Mouse (Mus musculus) hindbrain, postnatal 0 days (tissue): ENCODE data around the gene Ciao2b. TPM values are rescaled to one million over a fixed set of nuclear protein-coding genes. Genes with fewer than 3 reads are reported as not detected.

ENCODE experiments used
- ATAC-seq: fragments of 200-750 bp; cut with Nextera tagmentation; 2 replicates; pipeline ENCODE4 v1.8.0; 2017; ENCODE audit warnings: mild to moderate bottlenecking, moderate TSS enrichment, moderate library complexity
- DNase-seq: peaks from one replicate; pipeline ENCODE4 v3.0.0-alpha.2; 2015; ENCODE audit warnings: low spot score
- H3K27ac ChIP-seq: fragments of 300-500 bp; sonication (generic); 2 replicates; pipeline ENCODE4 v1.5.1; 2014; ENCODE audit warnings: mild to moderate bottlenecking
- H3K27me3 ChIP-seq: fragments of 300-500 bp; sonication (generic); 2 replicates; pipeline ENCODE4 v1.6.1; 2014; ENCODE audit warnings: low read length, mixed read lengths; ENCODE audit not compliant: insufficient read depth
- H3K36me3 ChIP-seq: fragments of 300-500 bp; sonication (generic); 2 replicates; pipeline ENCODE4 v1.6.1; 2014; ENCODE audit warnings: low read length, mixed read lengths; ENCODE audit not compliant: insufficient read depth
- H3K4me1 ChIP-seq: fragments of 300-500 bp; sonication (generic); 2 replicates; pipeline ENCODE4 v1.6.1; 2014; ENCODE audit warnings: antibody characterized with exemption, low read length, mixed read lengths; ENCODE audit not compliant: insufficient read depth
- H3K4me2 ChIP-seq: fragments of 300-500 bp; sonication (generic); 2 replicates; pipeline ENCODE4 v1.6.1; 2014; ENCODE audit warnings: low read depth, mild to moderate bottlenecking, low read length, moderate library complexity, mixed read lengths
- H3K4me3 ChIP-seq: fragments of 300-500 bp; sonication (generic); 2 replicates; pipeline ENCODE4 v1.5.1; 2014; ENCODE audit warnings: low read length
- H3K9ac ChIP-seq: fragments of 300-500 bp; sonication (generic); replicated peaks from 2 replicates; pipeline ENCODE4 v1.6.1; 2014; ENCODE audit warnings: mild to moderate bottlenecking, low read length, moderate library complexity, mixed read lengths
- H3K9me3 ChIP-seq: fragments of 300-500 bp; sonication (generic); 2 replicates; pipeline ENCODE4 v1.6.1; 2016; ENCODE audit warnings: low read length, mixed read lengths
- CTCF ChIP-seq: IDR thresholded peaks from 2 replicates; pipeline ENCODE4 v1.5.1; 2016; ENCODE audit warnings: antibody characterized with exemption, control low read depth, low read depth
- WGBS: fragments of 180-500 bp; shearing (Covaris S2); extraction: QIAGEN DNeasy Blood & Tissue Kit; methylation state at CpG from one replicate; pipeline ENCODE4 v1.1.7; 2014; 5-methylcytosine and 5-hydroxymethylcytosine counted together
- polyA plus RNA-seq: library from polyadenylated mRNA; unstranded; fragments of >200 nt; fragmentation: Nextera tagmentation; extraction: Ambion mirVana; gene quantifications from 2 replicates; pipeline ENCODE4 v1.2.1, GENCODE M21; 2015
- total RNA-seq: library from RNA; depleted of rRNA; stranded (reverse); fragments of >200 nt; gene quantifications from 2 replicates; pipeline ENCODE4 v1.2.3, GENCODE M21; 2014

Gene Ciao2b
- total and polyA plus RNA-seq, 2 experiments from 2014 or later = 73.6 to 104 TPM

DNA sequence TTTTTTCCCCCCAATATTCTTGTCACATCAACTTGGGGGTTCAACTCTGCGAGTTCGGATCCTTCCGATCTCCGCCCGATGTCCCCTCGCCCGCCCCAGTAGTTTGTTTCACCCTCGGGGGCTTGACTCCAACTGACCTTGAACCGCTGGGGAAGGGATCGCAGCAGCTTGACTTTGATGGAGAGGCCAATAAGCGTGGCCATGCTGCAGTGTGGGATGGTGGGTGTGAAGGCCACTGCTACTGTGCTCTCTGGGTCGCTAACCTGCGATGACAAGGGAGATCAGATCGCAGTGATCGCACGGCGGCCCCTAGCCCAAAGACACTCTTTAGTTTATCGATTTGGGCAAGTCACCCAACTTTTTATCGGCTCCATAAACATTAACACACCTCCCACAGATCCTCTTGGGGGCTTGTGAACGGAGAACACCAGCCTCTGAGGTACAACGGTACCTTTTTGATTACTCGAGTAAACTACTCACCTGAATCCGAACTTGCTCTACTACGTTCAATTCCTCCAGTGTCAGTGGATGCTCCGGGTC is 864 bp downstream of the Ciao2b start:
- no peak for ATAC-seq
- Histone ChIP-seq H3K9ac (peak overlapping the region; percentile 82), H3K4me2 (peak overlapping the region; percentile 71), H3K27me3 (no peaks in the 10 kb centered on the region), H3K36me3 (peaks cover under 1% of the 10 kb centered on the region; the same call in 1 of the 2 replicates), H3K4me1 (peaks cover 16% of the 10 kb centered on the region), H3K9me3 (no peaks in the 10 kb centered on the region), H3K4me3 (peak overlapping the region; percentile 89), H3K27ac (peak overlapping the region; percentile 80; the same call in 1 of the 2 replicates)
- WGBS = 10% methylated on average over 25 of the region's 25 CpGs
- TF ChIP-seq CTCF = no peak
- DNase-seq = no peak

DNA sequence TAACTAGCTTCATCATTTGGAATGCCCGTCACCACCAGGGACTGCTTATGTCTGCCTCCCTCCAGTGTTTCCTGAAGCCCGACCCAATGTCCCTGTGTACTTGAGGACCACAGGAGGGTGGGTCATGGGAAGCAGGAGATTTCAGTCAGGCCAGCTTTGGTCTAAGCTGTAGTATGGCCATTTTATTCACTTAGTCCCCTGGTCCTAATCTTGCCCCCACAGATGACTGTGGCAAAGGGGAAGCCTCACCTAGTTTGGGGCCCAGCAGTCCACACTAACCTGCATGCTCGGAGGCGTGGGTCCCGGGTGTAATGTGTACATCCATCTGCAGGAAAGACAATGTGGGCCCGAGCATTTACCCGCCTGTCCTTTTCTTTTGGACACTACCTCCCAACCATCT is 1.5 kb downstream of the Ciao2b start:
- peak overlapping the region; percentile 71 for H3K4me2 ChIP-seq
- ATAC-seq = no peak
- 0 out of 2 replicates have a peak overlapping the region, but pooled peaks have one; percentile 82 for H3K9ac ChIP-seq
- no peak for TF ChIP-seq CTCF
- peaks cover 16% of the 10 kb centered on the region for H3K4me1 ChIP-seq
- WGBS = 88% methylated on average over 7 of the region's 7 CpGs
- H3K4me3 ChIP-seq = no peak overlapping the region
- no peak for DNase-seq
- no peak overlapping the region for H3K27ac ChIP-seq
- no peaks in the 10 kb centered on the region for H3K9me3 ChIP-seq
- H3K27me3 ChIP-seq = no peaks in the 10 kb centered on the region
- H3K36me3 ChIP-seq = peaks cover 6% of the 10 kb centered on the region; the same call in 1 of the 2 replicates

DNA sequence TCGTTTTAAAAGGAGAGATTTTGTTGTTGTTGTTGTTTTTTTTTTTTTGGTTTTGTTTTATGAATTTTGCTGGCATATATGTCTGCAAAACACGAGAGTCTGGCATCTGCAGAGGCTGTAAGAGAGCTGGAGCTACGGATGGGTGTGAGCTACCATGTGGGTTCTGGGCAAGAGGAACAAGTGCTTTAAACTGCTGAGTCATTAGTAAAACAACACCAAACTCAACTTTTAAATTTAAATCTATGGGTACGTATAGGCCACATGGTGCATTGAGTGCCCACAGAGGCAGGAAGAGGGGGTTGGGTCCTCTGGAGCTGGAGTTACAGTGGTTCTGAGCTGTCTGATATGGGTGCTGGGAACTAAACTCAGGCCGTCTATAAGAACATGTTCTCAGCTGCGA is 3.8 kb downstream of the Ciao2b start:
- Histone ChIP-seq H3K9me3 (no peaks in the 10 kb centered on the region), H3K27me3 (no peaks in the 10 kb centered on the region), H3K9ac (no peak overlapping the region), H3K4me3 (no peak overlapping the region), H3K27ac (no peak overlapping the region), H3K36me3 (peaks cover 6% of the 10 kb centered on the region; the same call in 1 of the 2 replicates), H3K4me1 (peaks cover 16% of the 10 kb centered on the region), H3K4me2 (no peak overlapping the region)
- no peak for ATAC-seq
- no peak for DNase-seq
- 90% methylated on average over 6 of the region's 6 CpGs for WGBS
- no peak for TF ChIP-seq CTCF

DNA sequence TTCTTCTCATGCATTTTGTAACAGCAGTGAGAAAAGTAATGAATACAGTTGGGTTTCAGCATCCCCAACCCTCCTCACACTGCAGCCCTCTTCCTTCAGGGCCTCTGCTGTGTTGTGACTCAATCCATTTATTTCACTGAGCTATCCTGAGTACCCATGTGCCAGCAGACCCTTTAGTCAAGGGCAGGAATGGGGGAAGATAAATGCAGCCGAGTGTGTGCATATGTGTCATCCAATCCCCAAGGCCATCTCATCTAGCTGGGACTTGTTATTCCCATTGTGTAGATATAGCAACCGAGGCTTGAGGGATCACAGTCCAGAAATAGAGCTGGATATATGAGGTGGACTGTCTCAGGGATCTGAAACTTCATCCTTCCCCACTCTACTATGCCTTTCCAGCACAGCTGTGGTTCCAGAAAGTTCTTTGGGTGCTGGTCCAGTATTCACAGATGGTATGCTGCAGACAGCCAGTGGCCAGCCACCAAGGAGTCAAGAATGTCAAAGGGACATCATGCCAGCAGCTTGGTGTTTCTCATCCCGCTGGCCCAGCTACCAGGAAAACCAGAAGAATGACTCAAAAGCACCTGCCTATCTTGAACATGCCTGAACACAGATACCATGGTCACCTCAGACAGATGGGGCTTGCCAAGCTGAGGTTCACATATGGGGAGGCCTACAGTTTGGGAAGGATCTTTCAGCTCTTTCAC is 6.6 kb downstream of the Ciao2b start:
- no peaks in the 10 kb centered on the region for H3K9me3 ChIP-seq
- peaks cover 6% of the 10 kb centered on the region; the same call in 1 of the 2 replicates for H3K36me3 ChIP-seq
- H3K9ac ChIP-seq = no peak overlapping the region
- ATAC-seq (no peak), DNase-seq (no peak)
- no peak overlapping the region for H3K4me2 ChIP-seq
- WGBS = 94% methylated on average over 3 of the region's 3 CpGs
- no peak overlapping the region for H3K27ac ChIP-seq
- peaks cover 3% of the 10 kb centered on the region for H3K4me1 ChIP-seq
- no peaks in the 10 kb centered on the region for H3K27me3 ChIP-seq
- no peak overlapping the region for H3K4me3 ChIP-seq
- no peak for TF ChIP-seq CTCF

DNA sequence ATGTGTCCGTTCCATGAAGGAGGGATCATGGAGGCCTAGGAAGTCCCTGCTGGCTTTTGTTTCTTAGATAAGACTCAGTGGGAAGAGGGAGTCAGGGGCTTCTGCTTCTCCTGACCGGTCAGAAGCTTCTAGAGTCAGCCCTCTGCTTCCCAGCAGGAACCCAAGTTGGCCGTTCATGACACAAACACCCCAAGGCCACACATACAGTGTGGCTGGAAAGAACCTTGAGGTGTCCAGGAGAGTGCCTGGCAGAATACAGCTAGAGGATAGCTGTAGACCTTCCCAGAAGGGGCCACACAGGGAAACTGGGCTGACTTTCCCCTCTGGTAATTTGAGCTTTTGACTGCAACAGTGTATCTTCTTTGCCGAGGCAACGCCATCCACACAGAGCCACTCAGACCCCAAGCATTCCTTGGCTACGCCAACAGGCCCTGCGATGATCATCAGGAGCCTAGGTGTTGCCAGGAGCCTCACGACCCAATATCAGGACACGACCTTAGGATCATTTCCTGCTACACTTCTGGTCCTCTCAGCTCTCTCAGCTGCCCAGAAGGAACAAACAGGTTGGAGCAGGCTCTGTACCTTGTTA is 8.5 kb downstream of the Ciao2b start:
- Histone ChIP-seq H3K27ac (no peak overlapping the region), H3K9ac (no peak overlapping the region), H3K9me3 (no peaks in the 10 kb centered on the region), H3K4me1 (peaks cover 3% of the 10 kb centered on the region), H3K4me3 (no peak overlapping the region), H3K36me3 (peaks cover 6% of the 10 kb centered on the region; the same call in 1 of the 2 replicates), H3K4me2 (no peak overlapping the region), H3K27me3 (no peaks in the 10 kb centered on the region)
- no peak for ATAC-seq
- 72% methylated on average over 9 of the region's 9 CpGs for WGBS
- no peak for DNase-seq
- no peak for TF ChIP-seq CTCF

DNA sequence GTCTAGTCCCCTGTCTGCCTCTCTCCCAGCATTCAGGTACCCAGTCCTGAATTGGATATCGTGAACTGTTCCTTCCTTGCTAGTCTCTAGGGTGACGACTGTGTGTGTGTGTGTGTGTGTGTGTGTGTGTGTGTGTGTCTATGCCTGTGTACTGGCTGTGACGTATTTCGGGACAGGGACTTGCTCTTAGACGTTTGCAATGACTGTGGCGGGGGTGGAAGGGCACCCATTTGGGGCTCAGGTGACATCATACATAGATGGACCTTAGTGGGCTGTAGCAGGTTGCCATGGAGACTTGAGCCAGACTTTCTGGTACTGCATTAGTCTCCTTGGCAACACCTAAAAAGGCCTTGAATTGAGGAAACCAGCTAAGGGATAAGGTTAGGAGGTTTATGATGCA is 9.3 kb downstream of the Ciao2b start:
- Histone ChIP-seq H3K27ac (no peak overlapping the region), H3K4me3 (no peak overlapping the region), H3K9me3 (no peaks in the 10 kb centered on the region), H3K4me2 (no peak overlapping the region), H3K36me3 (peaks cover 6% of the 10 kb centered on the region; the same call in 1 of the 2 replicates), H3K27me3 (no peaks in the 10 kb centered on the region), H3K9ac (no peak overlapping the region), H3K4me1 (peaks cover 3% of the 10 kb centered on the region)
- TF ChIP-seq CTCF = no peak
- 53% methylated on average over 6 of the region's 6 CpGs for WGBS
- DNase-seq = peak; percentile 49
- ATAC-seq = peak; percentile 72

DNA sequence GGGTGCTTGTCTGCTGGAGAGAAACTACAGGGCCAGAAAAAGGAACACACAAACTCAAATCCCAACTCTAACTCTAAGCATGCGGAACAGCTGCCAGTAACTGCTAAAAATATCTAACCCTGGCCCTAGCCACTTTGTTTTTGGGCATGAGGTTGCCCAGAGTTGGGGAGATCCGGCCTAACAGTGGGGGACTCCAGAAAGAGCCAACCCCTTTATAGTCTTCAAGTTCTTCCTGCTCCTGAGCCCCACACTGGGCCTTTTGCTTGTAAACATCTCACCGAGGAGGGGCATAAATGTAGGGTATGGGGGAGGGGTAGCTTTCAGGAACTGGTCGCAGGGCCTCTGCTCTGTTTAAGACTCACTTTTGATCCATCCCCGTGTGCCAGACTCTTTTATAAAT is 9.8 kb downstream of the Ciao2b start:
- Histone ChIP-seq H3K9me3 (no peaks in the 10 kb centered on the region), H3K4me1 (peaks cover 3% of the 10 kb centered on the region), H3K4me2 (no peak overlapping the region), H3K4me3 (no peak overlapping the region), H3K9ac (no peak overlapping the region), H3K27me3 (no peaks in the 10 kb centered on the region), H3K27ac (no peak overlapping the region), H3K36me3 (peaks cover 6% of the 10 kb centered on the region; the same call in 1 of the 2 replicates)
- TF ChIP-seq CTCF = no peak
- ATAC-seq = no peak; the same call in 1 of the 2 replicates
- no peak for DNase-seq
- WGBS = 38% methylated on average over 5 of the region's 5 CpGs
